Comparison of ENCODE assay signal across 8 mouse cellular contexts in the genomic region with DNA sequence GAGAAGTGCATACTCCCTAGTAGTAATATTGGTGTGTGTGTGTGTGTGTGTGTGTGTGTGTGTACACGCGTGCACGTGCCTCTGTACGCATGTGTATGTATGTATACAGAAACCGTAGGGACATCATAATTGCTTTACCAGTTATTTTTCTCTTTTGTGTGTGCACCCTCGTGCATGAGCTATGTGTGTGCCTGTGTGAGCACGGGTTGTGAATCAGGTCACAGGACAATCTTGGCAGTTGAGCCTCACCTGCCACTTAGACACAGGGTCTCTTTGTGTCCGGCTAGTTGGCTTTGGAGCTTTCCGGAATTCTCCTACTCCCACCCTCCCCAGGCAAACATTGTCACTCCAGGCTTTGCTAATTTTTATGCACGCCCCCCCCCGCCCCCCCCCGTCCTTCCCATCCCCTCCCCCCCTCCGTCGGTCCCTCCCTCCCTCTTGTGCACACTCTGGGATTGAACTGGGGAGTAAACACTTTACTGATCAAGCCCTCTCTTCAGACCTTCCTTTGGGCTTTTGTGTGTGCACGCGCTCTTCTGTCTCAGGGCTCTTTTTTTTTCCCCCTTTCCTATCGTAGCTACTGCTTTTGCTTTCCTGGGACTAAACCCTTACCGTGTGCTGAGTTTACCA. TPM values are rescaled to one million over a fixed set of nuclear protein-coding genes. Genes with fewer than 3 reads are reported as not detected.
DNase-seq lines count a peak whose midpoint lies in the region; ATAC-seq and TF ChIP-seq lines count a peak whose summit lies in the region.
"Had no signal": no experiment of that assay in that cellular context is flagged by ENCODE, and none has a peak within 500 bp of the region (broad histone marks: within the 10 kb centered on the region; RNA-seq: fewer than 3 reads in every experiment).

Gene Gm11042 (minus strand): TSS at position 51 of the 630 bp plus-strand sequence.

- peak within 1 kb of the TSS; percentile 41; the same call in 1 of the 2 replicates for H3K4me3 ChIP-seq in testis, adult 2 months (ENCODE audit: control insufficient read depth, low read depth, low read length)
- H3K4me3 ChIP-seq in embryonic facial prominence, embryonic 11.5 days (ENCODE audit: low read depth, low read length) = peak within 1 kb of the TSS; percentile 41
- peak within 1 kb of the TSS; percentile 35 for H3K4me3 ChIP-seq in hindbrain, embryonic 14.5 days (replicated peaks; ENCODE audit: low read length)
- H3K4me3 ChIP-seq in midbrain, embryonic 13.5 days (replicated peaks) = peak within 1 kb of the TSS; percentile 48

- no peaks in the 10 kb centered on the region for H3K9me3 ChIP-seq in embryonic facial prominence, embryonic 11.5 days (replicated peaks; ENCODE audit: control insufficient read depth, low read length)
- H3K9me3 ChIP-seq in hindbrain, embryonic 14.5 days (ENCODE audit: control insufficient read depth, low read length) = no peaks in the 10 kb centered on the region
- no peaks in the 10 kb centered on the region for H3K9me3 ChIP-seq in midbrain, embryonic 13.5 days

- DNase-seq in testis, postnatal 14 days (ENCODE audit: low spot score) = no peak
- DNase-seq in embryonic facial prominence, embryonic 11.5 days (ENCODE audit: low spot score) = peak; percentile 40
- peak; percentile 38 for DNase-seq in hindbrain, embryonic 14.5 days (ENCODE audit: low spot score)
- DNase-seq in frontal cortex, postnatal 36 days (ENCODE audit: low spot score in 2 of 2) = no peak
- no peak for DNase-seq in gastrocnemius, adult 18-20 months (ENCODE audit: low spot score)

- peaks cover 5% of the 10 kb centered on the region for H3K4me1 ChIP-seq in testis, adult 2 months (ENCODE audit: control insufficient read depth, insufficient read depth, low read length)
- H3K4me1 ChIP-seq in embryonic facial prominence, embryonic 11.5 days (ENCODE audit: control insufficient read depth, insufficient read depth, low read length) = no peaks in the 10 kb centered on the region
- H3K4me1 ChIP-seq in hindbrain, embryonic 14.5 days (replicated peaks; ENCODE audit: control insufficient read depth, insufficient read depth, low read length) = peaks cover 5% of the 10 kb centered on the region; the same call in 1 of the 2 replicates
- H3K4me1 ChIP-seq in midbrain, embryonic 13.5 days (replicated peaks) = 0 out of 2 replicates have a peak, but pooled peaks cover 2% of the 10 kb centered on the region

- H3K27me3 ChIP-seq in testis, adult 2 months (ENCODE audit: control insufficient read depth, insufficient read depth, low read length) = no peaks in the 10 kb centered on the region
- H3K27me3 ChIP-seq in embryonic facial prominence, embryonic 11.5 days (ENCODE audit: control insufficient read depth, insufficient read depth, low read length) = no peaks in the 10 kb centered on the region
- H3K27me3 ChIP-seq in hindbrain, embryonic 14.5 days (ENCODE audit: control insufficient read depth, insufficient read depth, low read length) = no peaks in the 10 kb centered on the region
- H3K27me3 ChIP-seq in midbrain, embryonic 13.5 days = no peaks in the 10 kb centered on the region

- no peak within 1 kb of the TSS for H3K27ac ChIP-seq in testis, adult 2 months (ENCODE audit: control insufficient read depth, insufficient read depth, low read depth, low read length)
- no peak within 1 kb of the TSS; the same call in 1 of the 2 replicates for H3K27ac ChIP-seq in embryonic facial prominence, embryonic 11.5 days (replicated peaks; ENCODE audit: low read depth, low read length)
- H3K27ac ChIP-seq in hindbrain, embryonic 14.5 days = peak within 1 kb of the TSS; percentile 83
- peak within 1 kb of the TSS; percentile 89 for H3K27ac ChIP-seq in midbrain, embryonic 13.5 days

- ATAC-seq in embryonic facial prominence, embryonic 11.5 days (replicated peaks; ENCODE audit: insufficient number of reproducible peaks, low FRiP score, low TSS enrichment, low read depth) = peak; percentile 58; the same call in 1 of the 2 replicates
- peak; percentile 75 for ATAC-seq in hindbrain, embryonic 14.5 days (ENCODE audit: low FRiP score)
- peak; percentile 80 for ATAC-seq in midbrain, embryonic 13.5 days

- H3K9ac ChIP-seq in embryonic facial prominence, embryonic 11.5 days (replicated peaks; ENCODE audit: low read length) = peak within 1 kb of the TSS; percentile 61
- peak within 1 kb of the TSS; percentile 63 for H3K9ac ChIP-seq in hindbrain, embryonic 14.5 days
- peak within 1 kb of the TSS; percentile 67 for H3K9ac ChIP-seq in midbrain, embryonic 13.5 days (replicated peaks)

- H3K36me3 ChIP-seq in testis, adult 2 months (ENCODE audit: control insufficient read depth, insufficient read depth, low read length) = no peaks in the 10 kb centered on the region
- H3K36me3 ChIP-seq in embryonic facial prominence, embryonic 11.5 days (replicated peaks; ENCODE audit: control insufficient read depth, insufficient read depth, low read depth, low read length) = no peaks in the 10 kb centered on the region
- H3K36me3 ChIP-seq in hindbrain, embryonic 14.5 days (replicated peaks; ENCODE audit: control insufficient read depth, insufficient read depth) = no peaks in the 10 kb centered on the region
- no peaks in the 10 kb centered on the region for H3K36me3 ChIP-seq in midbrain, embryonic 13.5 days

- TF ChIP-seq POLR2A in testis, adult 2 months (IDR thresholded peaks at IDR 0.05; ENCODE audit: control insufficient read depth, low read depth, low read length) = no peak

- 33% methylated on average over 14 of the region's 18 CpGs for WGBS in embryonic facial prominence, embryonic 11.5 days
- WGBS in hindbrain, embryonic 14.5 days = 22% methylated on average over 18 of the region's 18 CpGs
- WGBS in midbrain, embryonic 13.5 days = 27% methylated on average over 18 of the region's 18 CpGs

- no peak for TF ChIP-seq CTCF in testis, adult 2 months (IDR thresholded peaks at IDR 0.05; ENCODE audit: control insufficient read depth, insufficient read depth, insufficient replicate concordance, low read depth, low read length)

- peak within 1 kb of the TSS; percentile 51 for H3K4me2 ChIP-seq in embryonic facial prominence, embryonic 11.5 days (ENCODE audit: low read depth, low read length)
- peak within 1 kb of the TSS; percentile 59 for H3K4me2 ChIP-seq in hindbrain, embryonic 14.5 days (replicated peaks)
- H3K4me2 ChIP-seq in midbrain, embryonic 13.5 days (replicated peaks) = peak within 1 kb of the TSS; percentile 62

RNA-seq across cellular contexts. Expression of gene Gm11042, which starts in this region (rescaled TPM):
- not detected in 2 replicates for polyA plus RNA-seq in testis, adult 2 months (2012; rRNA removed)
- polyA plus RNA-seq in embryonic facial prominence, embryonic 11.5 days (2014; fragmentation: Nextera tagmentation; extraction: Ambion mirVana) = not detected in 2 replicates
- not detected in 2 replicates for polyA plus RNA-seq in hindbrain, embryonic 14.5 days (2014; fragmentation: Nextera tagmentation; extraction: Ambion mirVana)
- polyA plus RNA-seq in midbrain, embryonic 13.5 days (2015; fragmentation: Nextera tagmentation; extraction: Ambion mirVana) = not detected in 2 replicates
- total RNA-seq in gastrocnemius, adult 18-20 months (2021) = not detected
- total RNA-seq: heart, adult 18-20 months had no signal

Comparison
In these comparisons a context has a peak if more than half of its experiments do, and no peak if none do; other contexts are left out.
1. Peak in DNase-seq, ATAC-seq, H3K4me3 ChIP-seq, H3K9ac ChIP-seq and H3K4me2 ChIP-seq in embryonic facial prominence, embryonic 11.5 days; RNA of the gene not detected or under 1 TPM.
2. Peak in DNase-seq, ATAC-seq, H3K4me3 ChIP-seq, H3K27ac ChIP-seq, H3K9ac ChIP-seq and H3K4me2 ChIP-seq in hindbrain, embryonic 14.5 days; RNA of the gene not detected or under 1 TPM.
3. Peak in ATAC-seq, H3K4me3 ChIP-seq, H3K27ac ChIP-seq, H3K9ac ChIP-seq and H3K4me2 ChIP-seq in midbrain, embryonic 13.5 days; RNA of the gene not detected or under 1 TPM.